Mouse (Mus musculus) R1 (cell line): ENCODE data around the gene Tanc2.

ENCODE experiments used
- DNase-seq: peaks from one replicate; pipeline ENCODE4 v3.0.0-alpha.2; 2018; ENCODE audit warnings: low read depth, low spot score

Tanc2 gene

GRCm38 (mm10) chr11:105922769-105923663 is 333.2 kb downstream of the Tanc2 start:
- DNase-seq, result no peak

GRCm38 (mm10) chr11:105927065-105928030 is 337.6 kb downstream of the Tanc2 start:
- DNase-seq, result peak; percentile 72

GRCm38 (mm10) chr11:105928171-105928570 is 338.4 kb downstream of the Tanc2 start:
- no peak for DNase-seq

GRCm38 (mm10) chr11:105931380-105931779 is 341.6 kb downstream of the Tanc2 start:
- no peak for DNase-seq

GRCm38 (mm10) chr11:105933746-105934145 is 344.0 kb downstream of the Tanc2 start:
- DNase-seq, result no peak

DNA sequence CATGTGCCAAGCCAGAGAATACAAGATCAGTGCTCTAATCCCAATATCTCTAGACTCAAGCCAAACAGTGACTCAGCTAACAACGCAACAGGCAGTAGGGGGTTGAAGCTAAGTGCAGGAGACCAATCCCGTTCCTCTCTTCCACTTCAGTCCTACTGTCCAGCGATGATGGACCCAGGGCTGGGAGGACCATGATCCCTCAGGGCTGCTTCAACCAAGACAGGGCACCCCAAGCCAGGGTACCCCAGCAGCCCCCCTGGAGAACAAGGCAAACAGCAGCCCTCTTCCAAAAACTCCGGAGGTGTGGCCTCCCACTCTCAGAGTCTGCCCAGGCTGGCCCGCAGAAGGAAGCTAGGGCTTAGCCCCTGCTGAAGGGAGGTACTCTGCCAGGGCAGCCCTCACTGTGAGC is 344.5 kb downstream of the Tanc2 start:
- DNase-seq, result no peak

DNA sequence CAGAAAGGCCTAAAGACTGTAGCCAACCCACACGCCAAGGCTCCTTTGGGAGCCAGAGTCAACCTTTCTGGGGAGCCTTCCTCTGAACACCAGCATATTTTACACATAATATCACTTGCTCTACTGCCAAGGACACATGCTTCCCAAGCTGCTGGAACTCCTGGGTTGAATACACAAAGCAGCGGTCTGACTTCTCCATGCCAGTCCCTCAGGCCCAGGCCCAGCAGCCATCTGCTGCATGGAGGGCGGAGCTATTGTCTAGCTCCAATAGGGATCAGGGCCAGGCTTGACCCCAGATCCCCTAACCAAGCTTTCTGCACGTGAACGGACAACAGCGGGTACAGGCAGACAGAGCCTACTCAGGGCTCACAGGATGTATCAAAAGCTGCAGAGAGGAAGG is 345.0 kb downstream of the Tanc2 start:
- DNase-seq, result no peak

DNA sequence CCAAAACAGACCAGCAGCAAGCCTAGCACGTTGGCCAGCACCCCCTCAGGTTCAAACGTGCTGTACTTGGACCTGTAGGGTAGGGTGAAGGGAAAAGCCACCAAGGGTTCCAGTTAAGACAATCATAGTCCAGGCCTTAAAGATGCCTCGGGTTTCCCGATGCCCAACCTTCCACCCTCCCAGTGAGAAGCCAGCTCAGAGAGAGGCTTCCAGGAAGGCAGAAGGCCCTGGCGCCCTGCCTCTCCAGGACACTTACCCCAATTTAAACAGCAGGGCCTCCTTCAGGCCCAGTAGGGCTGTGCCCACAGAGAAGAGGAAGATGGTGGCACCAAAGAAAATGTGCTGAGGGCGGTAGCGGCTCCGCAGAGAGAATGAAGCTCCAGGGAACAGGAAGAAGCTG is 345.7 kb downstream of the Tanc2 start:
- no peak for DNase-seq

DNA sequence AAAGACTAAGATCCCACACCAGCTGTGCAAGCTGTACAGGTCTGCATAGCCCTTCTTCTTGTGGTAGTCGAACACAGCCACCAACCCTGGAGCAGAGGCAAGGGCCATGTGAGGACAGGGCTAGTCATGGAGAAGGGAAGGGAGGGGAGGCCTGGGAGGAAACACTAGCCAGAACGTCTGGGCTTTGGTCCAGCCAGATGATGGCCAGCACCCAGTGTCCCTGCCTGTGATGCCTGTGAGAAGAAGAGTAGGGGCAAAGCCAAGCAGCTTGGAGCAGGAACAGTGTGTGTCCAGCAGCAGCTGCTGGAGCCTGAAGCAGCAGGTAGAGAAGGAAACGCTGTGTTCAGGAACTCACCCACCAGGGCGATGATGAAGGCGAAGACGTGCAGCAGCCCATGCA is 346.4 kb downstream of the Tanc2 start:
- DNase-seq, result no peak

DNA sequence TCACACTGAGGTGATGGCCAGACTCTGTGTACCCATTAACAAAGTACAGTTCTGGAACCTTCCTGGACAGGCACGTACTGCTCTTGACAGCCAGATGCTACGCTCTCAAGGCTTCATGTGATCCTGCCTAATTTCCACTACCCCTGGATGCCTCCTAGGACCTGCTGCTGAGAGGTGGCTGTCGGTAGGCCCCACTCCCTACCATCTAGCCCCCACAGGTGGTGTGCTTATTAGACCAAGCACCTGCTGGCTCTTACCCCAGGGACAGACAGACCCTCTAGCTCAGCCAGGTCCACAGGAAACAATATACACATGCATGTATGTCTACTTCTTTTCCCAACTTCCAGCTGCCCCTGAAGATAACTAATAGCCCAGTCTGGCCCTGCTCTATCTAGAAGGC is 347.2 kb downstream of the Tanc2 start:
- no peak for DNase-seq

GRCm38 (mm10) chr11:105938771-105939170 is 349.0 kb downstream of the Tanc2 start:
- DNase-seq, result no peak

GRCm38 (mm10) chr11:105941973-105942372 is 352.2 kb downstream of the Tanc2 start:
- DNase-seq, result no peak

DNA sequence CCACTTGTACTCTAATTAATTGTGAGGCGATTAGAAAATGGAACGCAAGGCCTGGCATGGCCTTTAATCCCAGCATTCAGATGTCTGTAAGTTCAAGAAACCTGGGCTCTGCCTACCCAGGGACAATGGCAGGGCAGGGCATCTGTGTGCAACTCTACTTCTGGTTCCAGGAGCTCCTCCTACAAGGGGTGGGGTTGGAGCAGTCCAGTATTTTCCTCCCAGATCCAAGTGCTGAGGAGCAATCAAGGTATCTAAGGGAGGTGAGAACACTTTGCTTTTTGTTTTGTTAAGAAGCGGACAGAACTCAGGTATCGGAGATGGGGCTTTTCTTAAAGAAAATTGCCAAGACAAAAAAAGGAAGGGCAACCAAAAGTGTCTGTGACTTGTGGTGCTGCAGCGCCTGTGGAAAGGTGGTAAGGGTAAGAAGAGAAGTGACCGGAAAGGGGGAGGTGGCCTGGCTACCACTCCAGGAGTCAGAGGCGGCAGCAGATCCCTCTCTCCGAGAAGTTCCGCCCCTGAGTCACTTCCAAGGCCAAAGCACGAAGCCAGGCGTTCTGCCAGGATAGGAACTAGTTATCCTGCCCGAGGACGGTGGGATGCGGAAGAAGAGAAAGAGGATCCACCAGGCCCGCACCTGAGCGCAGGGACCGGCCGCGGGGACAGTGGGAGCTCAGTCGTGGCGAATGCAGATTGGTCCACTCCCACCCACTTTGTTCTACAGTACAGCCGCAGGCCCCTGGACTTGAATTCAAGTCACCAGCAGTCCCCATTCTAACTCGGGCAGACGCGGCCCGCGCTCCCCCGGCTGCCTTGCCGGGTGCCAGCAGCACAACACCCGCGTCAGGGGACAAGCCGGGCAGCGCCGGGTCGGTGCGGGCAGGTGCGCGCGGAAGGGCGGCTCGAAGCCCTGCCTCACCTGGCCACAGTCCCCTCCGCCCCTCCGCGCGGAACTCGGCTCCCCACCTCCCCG is 353.6 kb downstream of the Tanc2 start:
- peak; percentile 81 for DNase-seq

DNA sequence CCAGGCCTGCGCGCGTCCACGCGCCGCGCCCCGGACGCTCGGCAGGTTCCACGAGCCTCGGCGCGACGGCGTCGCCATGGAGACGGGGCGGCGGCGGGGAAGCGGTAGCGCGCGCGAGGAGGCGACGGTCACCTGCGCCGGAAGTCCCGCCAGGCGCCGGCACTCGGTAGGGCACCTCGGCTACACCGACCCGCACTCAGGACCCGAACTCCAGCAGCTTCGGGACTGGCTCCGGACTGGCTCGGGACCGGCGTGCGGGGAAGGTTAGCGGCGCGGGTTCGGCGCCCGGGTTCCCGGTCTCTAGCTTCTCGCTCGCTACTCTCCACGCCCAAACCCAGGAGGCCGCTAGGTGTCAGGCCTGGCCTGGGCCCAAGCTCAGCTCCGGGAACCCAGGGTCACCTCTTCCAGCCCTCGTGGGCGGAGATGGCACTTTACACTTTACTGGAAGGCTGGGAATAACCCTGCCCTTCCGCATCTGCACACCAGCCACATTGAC is 354.4 kb downstream of the Tanc2 start:
- DNase-seq, result peak; percentile 81

DNA sequence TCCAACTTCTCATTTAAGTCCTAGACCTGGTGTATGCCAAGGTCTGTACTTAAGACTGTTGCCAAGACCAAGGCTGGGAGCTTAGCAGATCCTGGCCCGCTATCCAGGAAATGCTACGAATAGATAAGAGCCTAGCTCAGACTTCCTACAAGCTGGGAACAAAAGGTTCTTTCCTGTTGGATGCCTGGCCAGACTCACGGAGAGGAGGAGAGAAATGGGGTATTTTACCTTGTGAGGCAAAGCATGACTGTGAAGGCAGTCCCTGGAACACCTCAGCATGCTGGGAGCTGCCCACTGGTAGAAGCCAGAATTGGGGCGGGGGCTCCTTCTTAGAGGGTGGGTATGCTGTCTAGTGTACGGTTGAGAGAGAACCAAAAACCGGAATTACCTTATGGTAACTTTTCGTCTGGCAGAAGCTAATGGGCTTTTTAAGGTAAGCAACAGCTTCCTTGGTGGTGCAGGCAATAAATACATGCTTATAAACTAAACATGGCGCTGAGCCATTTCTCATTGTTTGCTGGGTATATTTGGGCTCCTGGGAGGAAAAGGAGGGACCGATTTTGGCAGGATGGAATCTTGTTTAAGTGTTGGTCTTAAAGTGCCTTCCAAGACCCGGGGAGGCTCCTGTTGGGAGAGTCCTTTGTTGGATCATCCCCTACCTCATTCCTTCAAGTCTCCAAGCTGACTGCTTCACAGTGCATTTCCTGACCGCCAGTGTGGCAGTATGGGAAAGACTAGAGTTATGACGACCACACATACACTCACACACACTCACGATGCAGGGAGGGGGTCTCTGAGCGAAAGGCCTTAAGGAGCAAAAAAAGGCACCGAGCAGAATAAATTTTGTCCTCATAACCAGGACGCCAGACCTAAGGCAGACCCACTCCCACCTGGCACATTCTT is 355.2 kb downstream of the Tanc2 start:
- peak; percentile 36 for DNase-seq

- peak; percentile 86 for DNase-seq
These were observed 356.9 kb downstream of the Tanc2 start for GRCm38 (mm10) chr11:105946694-105947154.

DNA sequence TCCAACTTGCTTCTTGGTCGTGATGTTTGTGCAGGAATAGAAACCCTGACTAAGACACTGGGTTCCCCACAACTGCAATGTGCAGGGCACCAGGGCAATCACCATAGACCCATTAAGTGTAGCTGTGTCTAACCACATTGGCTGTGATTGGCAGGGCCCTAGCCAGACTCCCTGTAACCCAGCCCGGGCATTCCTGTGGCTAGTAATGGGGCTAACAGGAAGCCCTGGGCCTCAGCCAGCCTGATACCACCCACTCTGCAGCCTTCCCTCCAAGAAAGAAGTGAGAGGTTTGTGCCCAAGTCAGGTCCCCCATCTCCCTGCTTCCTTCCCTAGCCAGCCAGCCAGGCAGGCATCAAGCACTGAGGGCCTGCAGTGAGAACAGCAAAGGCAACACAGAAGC is 358.5 kb downstream of the Tanc2 start:
- DNase-seq, result no peak

- peak; percentile 90 for DNase-seq
These were observed 360.7 kb downstream of the Tanc2 start for GRCm38 (mm10) chr11:105950519-105950918.

DNA sequence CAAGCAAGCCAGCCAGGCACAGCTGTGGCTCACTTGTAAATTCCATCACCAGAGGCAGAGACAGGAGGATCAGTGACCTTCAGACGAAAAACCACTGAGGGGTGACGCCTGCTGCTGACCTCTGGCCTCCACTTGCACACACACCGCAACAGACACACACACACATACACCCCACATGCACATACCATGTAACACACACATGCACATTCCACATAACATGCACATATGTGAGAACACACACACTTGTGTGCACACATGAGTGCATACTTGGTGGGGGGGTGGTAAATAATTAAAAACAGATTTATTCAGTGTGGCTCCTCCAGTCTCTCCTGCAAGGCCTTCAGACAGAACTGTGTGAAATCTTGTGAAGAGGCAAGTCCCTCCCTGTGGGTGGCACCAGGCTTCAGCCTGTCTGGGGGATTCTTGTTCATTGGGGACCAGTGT is 361.8 kb downstream of the Tanc2 start:
- no peak for DNase-seq

GRCm38 (mm10) chr11:105952111-105952510 is 362.3 kb downstream of the Tanc2 start:
- no peak for DNase-seq
